Mouse (Mus musculus) monocyte, adult 2 months (primary cell): Measurements from ENCODE around the gene Parn.
A peak's percentile ranks its signal among the peaks of the same experiment; 100 is the strongest.

Source experiments
- DNase-seq, 2 experiments: peaks; one replicate each; pipeline ENCODE4 v3.0.0; 2022; ENCODE audit warnings: low spot score in 2 of 2, low read depth in 1 of 2

Parn gene

GRCm38 (mm10) chr16:13556954-13557470, 111.0 kb downstream of the Parn start:
- no peak for DNase-seq

- DNase-seq = no peak
These were observed 111.5 kb downstream of the Parn start for GRCm38 (mm10) chr16:13556446-13556845.

- no peak for DNase-seq
These were observed 117.3 kb downstream of the Parn start for GRCm38 (mm10) chr16:13550667-13551066.

DNA sequence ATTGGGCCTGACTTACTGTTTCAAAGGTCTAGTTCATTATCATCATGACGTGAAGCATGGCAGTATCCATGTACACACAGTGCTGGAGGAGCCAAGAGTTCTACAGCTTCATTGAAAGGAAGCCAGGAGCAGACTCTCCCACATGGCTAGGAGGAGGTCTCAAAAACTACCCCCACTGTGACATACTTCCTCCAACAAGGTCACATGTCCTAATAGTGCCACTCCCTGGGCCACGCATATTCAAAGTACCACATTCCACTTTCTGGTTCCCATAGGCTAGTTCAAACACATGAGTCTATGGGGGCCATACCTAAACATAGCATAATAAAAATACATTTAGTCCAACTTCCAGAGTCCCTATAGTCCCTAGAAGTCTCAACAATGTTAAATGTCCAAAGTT, 118.0 kb downstream of the Parn start:
- no peak for DNase-seq

GRCm38 (mm10) chr16:13541816-13542215, 126.2 kb downstream of the Parn start:
- no peak for DNase-seq

GRCm38 (mm10) chr16:13541121-13541747, 126.7 kb downstream of the Parn start:
- no peak for DNase-seq

- no peak for DNase-seq
These were observed 128.9 kb downstream of the Parn start for GRCm38 (mm10) chr16:13538933-13539648.

DNA sequence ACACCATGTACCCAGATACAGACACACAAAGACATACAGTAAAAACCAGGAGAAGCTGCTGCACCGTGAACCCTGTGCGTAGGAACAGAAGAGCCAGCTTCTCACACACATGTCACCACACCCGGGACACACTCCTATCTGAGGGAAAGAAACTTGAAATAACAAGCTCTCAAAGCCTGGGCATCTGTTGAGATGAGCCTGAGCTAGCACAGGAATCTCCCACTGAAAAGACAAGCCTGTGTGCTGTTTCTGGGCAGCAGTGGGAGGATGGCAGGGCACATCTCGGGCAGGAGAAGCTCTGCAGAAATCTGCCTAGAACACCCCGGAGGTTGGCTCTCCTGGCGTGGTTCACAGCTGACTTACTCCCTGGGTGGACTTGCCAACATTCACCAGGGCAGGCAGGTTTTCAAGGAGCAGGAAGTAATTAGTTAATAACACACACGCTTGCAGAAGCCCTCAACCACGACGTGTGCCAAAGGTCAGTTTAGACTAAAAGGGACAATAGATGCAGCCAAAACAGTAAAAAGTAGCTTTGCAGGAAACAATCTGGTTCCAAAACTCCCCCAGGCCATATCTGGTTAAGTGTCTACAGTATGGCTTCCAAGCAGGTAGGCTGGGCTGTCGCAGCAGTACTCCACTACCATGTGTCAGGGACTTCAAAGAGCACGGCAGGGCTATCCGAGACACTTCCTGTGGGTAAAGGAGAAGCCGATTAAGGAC, 129.6 kb downstream of the Parn start:
- no peak for DNase-seq

- no peak for DNase-seq
These were observed 131.6 kb downstream of the Parn start for GRCm38 (mm10) chr16:13536404-13536803.

DNA sequence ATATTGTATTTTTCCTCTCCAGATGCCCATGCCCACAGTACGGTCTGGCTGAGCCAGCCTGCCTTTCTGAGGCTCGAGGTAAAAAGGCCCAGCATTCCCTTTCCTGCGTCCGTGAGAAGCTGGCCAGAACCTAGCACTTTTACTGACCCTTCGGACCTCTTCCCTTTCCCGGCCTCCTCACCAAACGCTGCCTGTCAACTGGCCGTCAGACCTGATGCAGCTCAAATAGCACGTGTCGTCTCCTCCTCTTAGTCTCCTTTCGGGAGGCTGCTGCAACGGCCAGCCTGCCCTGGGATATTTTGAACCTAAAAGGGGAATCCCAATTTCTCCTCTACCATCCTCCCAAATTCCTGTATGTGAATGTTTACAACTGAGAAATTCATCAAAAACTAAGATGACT, 132.1 kb downstream of the Parn start:
- DNase-seq = no peak

- no peak for DNase-seq
These were observed 135.1 kb downstream of the Parn start for GRCm38 (mm10) chr16:13532840-13533239.

DNA sequence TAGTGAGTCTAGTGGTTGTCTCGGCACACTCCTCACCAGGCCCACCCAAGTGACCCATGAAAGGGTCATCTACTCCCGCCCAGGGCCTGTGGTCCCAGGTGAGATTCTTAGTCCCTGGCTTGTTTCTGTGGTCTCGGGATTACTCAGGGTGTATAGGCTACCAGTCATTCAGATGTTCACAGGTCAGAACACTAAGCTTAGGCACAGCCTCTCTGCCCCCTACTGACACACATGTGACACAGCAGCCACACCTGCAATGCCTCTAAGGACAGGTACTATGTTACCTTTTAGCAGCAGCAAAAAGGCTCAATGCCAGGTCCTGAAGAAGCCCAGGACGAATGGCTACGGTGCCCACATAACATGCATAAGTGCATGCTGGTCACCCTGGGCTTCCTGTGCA, 136.7 kb downstream of the Parn start:
- no peak for DNase-seq

DNA sequence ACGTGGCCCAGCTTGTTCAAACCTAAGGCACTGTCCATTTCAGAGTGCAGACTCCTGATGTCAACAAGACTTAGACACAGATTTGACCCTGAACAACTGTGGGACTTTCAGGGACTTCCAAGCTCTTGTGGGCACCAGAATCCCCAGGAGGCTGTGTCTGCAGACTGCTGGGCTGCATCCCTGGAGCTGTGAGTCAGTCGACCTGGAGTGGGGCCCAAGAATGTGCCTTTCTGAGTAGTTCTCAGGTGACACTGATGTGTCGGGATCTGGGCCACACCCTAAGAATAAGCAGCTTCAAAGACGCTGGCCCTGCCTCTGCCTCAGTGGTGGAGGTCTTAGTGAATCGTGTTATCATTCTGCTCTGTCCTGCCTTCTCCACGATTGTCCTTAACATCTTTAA, 146.6 kb downstream of the Parn start:
- DNase-seq = no peak

DNA sequence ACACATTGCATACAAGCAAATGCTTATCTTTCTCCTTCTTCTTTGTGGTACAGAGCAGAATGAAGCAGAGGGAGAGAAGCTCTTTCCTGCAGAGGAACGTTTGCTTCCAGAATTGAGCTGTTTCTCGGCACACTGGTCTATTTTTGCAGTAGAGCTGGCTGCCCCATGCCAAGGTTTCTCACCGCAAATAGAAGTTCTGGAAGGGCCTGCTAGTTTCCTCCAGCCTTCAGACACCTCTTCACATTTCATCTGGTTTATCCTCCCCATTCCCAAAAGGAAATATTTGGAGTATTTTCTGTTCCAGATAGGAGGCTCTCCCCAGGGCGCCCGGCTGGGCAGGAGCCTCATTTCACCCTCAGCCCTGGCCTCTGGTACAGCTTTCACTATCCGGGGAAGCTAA, 147.7 kb downstream of the Parn start:
- no peak for DNase-seq

DNA sequence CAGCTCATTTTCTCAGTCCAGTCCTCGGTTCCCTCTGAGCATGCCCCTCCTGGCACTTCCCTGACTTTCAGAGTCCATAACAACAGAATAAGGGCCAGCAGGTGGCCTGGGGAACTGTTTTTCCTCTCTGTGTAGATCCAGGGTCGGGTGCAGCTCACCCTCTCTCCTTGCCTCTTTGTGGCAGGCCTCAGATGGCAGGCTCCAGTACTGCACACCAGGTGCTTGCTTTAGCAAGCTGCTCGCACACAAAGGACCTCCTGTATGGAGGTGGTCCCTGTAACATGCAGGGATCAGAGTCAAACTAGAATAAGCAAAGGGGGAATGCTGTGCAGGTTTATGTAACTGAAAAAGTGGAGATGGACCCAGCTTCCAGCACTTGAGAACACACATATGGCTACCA, 151.8 kb downstream of the Parn start:
- no peak for DNase-seq

DNA sequence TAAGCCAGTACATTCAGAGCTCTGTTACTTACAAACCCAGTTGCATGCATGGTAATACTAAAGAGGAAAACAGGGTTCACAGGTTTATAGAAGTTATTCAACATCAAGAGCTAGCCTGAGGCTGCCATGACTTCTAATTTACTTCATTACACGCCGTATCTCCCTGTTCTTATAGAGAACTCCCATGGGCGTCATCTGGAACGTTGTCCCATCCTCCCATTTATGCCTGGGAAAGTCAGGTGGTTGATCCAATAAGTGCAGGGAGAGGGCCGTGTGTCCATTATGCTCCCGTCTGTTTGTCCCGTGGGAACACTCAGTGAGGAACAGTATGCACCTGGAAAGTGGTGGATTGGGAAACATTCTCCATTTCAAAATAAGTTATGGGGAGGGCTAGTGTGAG, 152.4 kb downstream of the Parn start:
- no peak for DNase-seq

DNA sequence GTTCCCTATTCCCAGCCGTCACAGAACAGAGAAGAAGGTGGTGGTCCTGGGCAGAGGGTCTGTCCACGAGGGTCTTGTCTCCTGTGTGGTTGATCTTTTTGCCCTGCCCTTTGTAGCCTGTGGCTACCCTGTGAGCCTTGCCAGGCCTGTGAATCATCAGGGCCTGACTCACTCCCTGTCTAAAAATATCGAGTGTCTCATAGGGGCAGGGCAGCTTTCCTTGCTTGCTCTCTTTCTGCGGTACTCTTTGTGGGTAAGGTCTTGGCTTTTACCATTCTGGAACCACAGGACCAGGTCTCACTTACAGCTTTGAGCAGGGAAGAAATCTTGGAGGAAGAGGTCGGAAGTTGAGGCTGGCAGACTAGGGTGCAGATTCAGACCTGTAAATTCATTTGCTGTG, 162.9 kb downstream of the Parn start:
- DNase-seq = peak in 1 of 2 experiments; percentile 13

DNA sequence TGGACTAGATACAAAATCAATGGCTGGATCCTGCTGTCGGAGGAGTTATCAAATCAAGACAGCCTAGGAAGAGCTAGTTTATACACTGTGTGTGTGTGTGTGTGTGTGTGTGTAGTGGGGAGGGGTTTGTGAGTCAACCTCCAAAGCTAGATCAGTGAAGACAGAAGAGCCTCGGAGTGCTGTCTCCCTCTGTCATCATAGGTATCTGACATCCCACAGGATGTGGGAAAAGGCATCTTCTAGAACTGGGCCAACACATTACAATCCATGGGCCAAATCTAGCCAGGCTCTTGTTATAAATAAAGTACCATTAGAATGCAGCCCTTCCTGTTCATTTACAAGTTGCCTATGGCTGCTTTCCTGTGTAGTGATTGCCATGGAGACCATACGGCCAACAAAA, 163.5 kb downstream of the Parn start:
- DNase-seq = no peak

- DNase-seq = no peak
These were observed 169.0 kb downstream of the Parn start for GRCm38 (mm10) chr16:13498923-13499322.

DNA sequence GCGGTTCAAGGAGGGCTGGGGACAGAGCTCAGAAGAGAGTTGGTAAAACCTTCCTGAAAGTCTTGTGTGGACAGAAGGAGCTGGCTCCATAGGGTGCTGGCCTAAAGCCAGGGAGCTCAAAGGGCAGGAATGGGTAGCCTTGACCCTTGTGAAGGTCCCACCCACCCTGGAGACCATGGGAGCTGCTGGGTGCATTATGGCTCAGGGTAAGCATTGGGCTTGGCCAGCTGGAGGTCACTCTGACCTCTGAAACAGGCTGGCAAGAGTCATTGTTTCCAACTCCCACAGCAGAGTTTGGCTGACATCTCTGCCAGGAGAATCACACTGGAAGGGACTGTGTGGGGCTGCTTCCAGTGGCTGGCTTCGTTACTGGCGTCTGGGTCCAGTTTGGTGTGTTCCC, 174.0 kb downstream of the Parn start:
- DNase-seq = no peak

- no peak for DNase-seq
These were observed 175.0 kb downstream of the Parn start for GRCm38 (mm10) chr16:13492996-13493395.

DNA sequence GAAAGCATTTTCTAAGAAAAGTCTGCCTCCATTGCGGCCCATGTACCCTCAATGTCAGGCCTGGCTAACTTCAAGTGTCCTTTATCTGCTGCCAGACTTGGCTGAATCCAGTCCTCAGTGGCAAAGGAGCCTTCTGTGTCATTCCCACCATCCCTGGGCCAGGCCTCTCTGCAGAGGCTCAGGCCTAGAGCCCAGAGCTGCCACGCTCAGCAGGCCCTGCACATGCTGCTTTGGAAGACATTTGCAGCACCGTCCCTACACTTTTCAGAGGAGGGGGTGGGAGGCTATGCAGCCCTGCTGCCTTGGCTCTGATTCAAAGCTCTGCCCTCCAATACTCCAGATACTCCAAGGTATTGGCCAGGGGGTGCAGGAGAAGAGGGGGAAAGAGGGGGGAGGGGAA, 176.2 kb downstream of the Parn start:
- no peak for DNase-seq
